Mouse (Mus musculus): ENCODE measurements around the gene Mipol1. TPM values are rescaled to one million over a fixed set of nuclear protein-coding genes. Genes with fewer than 3 reads are reported as not detected.

Gene Mipol1
- polyA plus RNA-seq, 1 experiment: 0.74 TPM

- TF ChIP-seq GATA1 (IDR thresholded peaks at IDR 0.05; ENCODE audit: borderline replicate concordance, low read length): no peak
- H3K9me3 ChIP-seq: no peaks in the 10 kb centered on the region
- H3K36me3 ChIP-seq (replicated peaks; ENCODE audit: low read length): peaks cover 5% of the 10 kb centered on the region
- H3K27me3 ChIP-seq (replicated peaks): no peaks in the 10 kb centered on the region
- no peak overlapping the region for H3K4me3 ChIP-seq (replicated peaks)
- no peaks in the 10 kb centered on the region for H3K4me1 ChIP-seq
Measured at GRCm38 (mm10) chr12:57307748-57308147, 77.5 kb downstream of the Mipol1 start.

- Histone ChIP-seq H3K4me3 (replicated peaks) (no peak overlapping the region), H3K9me3 (peaks cover 11% of the 10 kb centered on the region), H3K4me1 (no peaks in the 10 kb centered on the region), H3K36me3 (replicated peaks; ENCODE audit: low read length) (no peaks in the 10 kb centered on the region), H3K27me3 (replicated peaks) (no peaks in the 10 kb centered on the region)
- TF ChIP-seq FLI1 (IDR thresholded peaks at IDR 0.05; ENCODE audit: low read length) (no peak), GATA1 (IDR thresholded peaks at IDR 0.05; ENCODE audit: borderline replicate concordance, low read length) (no peak)
Measured at GRCm38 (mm10) chr12:57339053-57339452, 108.8 kb downstream of the Mipol1 start.

GRCm38 (mm10) chr12:57340111-57340510 lies 109.9 kb downstream of the Mipol1 start:
- Histone ChIP-seq H3K27me3 (replicated peaks) (no peaks in the 10 kb centered on the region), H3K9me3 (peaks cover 11% of the 10 kb centered on the region), H3K4me1 (no peaks in the 10 kb centered on the region), H3K36me3 (replicated peaks; ENCODE audit: low read length) (no peaks in the 10 kb centered on the region), H3K4me3 (replicated peaks) (no peak overlapping the region)
- TF ChIP-seq GATA1 (IDR thresholded peaks at IDR 0.05; ENCODE audit: borderline replicate concordance, low read length) (no peak), FLI1 (IDR thresholded peaks at IDR 0.05; ENCODE audit: low read length) (no peak)

- no peak overlapping the region for H3K4me3 ChIP-seq (replicated peaks)
- TF ChIP-seq GATA1 (IDR thresholded peaks at IDR 0.05; ENCODE audit: borderline replicate concordance, low read length) (no peak), FLI1 (IDR thresholded peaks at IDR 0.05; ENCODE audit: low read length) (no peak)
- no peaks in the 10 kb centered on the region for H3K4me1 ChIP-seq
- no peaks in the 10 kb centered on the region for H3K27me3 ChIP-seq (replicated peaks)
- H3K36me3 ChIP-seq (replicated peaks; ENCODE audit: low read length): no peaks in the 10 kb centered on the region
- H3K9me3 ChIP-seq: no peaks in the 10 kb centered on the region
Measured at GRCm38 (mm10) chr12:57362732-57363131, 132.5 kb downstream of the Mipol1 start.

GRCm38 (mm10) chr12:57364027-57364426 lies 133.8 kb downstream of the Mipol1 start:
- no peaks in the 10 kb centered on the region for H3K27me3 ChIP-seq (replicated peaks)
- TF ChIP-seq FLI1 (IDR thresholded peaks at IDR 0.05; ENCODE audit: low read length) (no peak), GATA1 (IDR thresholded peaks at IDR 0.05; ENCODE audit: borderline replicate concordance, low read length) (no peak)
- no peaks in the 10 kb centered on the region for H3K4me1 ChIP-seq
- H3K36me3 ChIP-seq (replicated peaks; ENCODE audit: low read length): no peaks in the 10 kb centered on the region
- H3K9me3 ChIP-seq: no peaks in the 10 kb centered on the region
- H3K4me3 ChIP-seq (replicated peaks): no peak overlapping the region

- Histone ChIP-seq H3K27me3 (replicated peaks) (no peaks in the 10 kb centered on the region), H3K9me3 (peaks cover 4% of the 10 kb centered on the region), H3K4me3 (replicated peaks) (no peak overlapping the region), H3K4me1 (no peaks in the 10 kb centered on the region), H3K36me3 (replicated peaks; ENCODE audit: low read length) (no peaks in the 10 kb centered on the region)
- TF ChIP-seq FLI1 (IDR thresholded peaks at IDR 0.05; ENCODE audit: low read length): no peak
- no peak for TF ChIP-seq GATA1 (IDR thresholded peaks at IDR 0.05; ENCODE audit: borderline replicate concordance, low read length)
Measured at GRCm38 (mm10) chr12:57371790-57372547, 141.7 kb downstream of the Mipol1 start.

GRCm38 (mm10) chr12:57382797-57383196 lies 152.6 kb downstream of the Mipol1 start:
- H3K4me3 ChIP-seq (replicated peaks): no peak overlapping the region
- H3K4me1 ChIP-seq: no peaks in the 10 kb centered on the region
- no peaks in the 10 kb centered on the region for H3K27me3 ChIP-seq (replicated peaks)
- H3K36me3 ChIP-seq (replicated peaks; ENCODE audit: low read length): no peaks in the 10 kb centered on the region
- no peaks in the 10 kb centered on the region for H3K9me3 ChIP-seq
- TF ChIP-seq GATA1 (IDR thresholded peaks at IDR 0.05; ENCODE audit: borderline replicate concordance, low read length) (no peak), FLI1 (IDR thresholded peaks at IDR 0.05; ENCODE audit: low read length) (no peak)

GRCm38 (mm10) chr12:57387588-57388292 lies 157.5 kb downstream of the Mipol1 start:
- Histone ChIP-seq H3K9me3 (peaks cover 6% of the 10 kb centered on the region; the same call in 1 of the 2 replicates), H3K4me1 (no peaks in the 10 kb centered on the region), H3K4me3 (replicated peaks) (no peak overlapping the region), H3K36me3 (replicated peaks; ENCODE audit: low read length) (no peaks in the 10 kb centered on the region), H3K27me3 (replicated peaks) (no peaks in the 10 kb centered on the region)
- TF ChIP-seq GATA1 (IDR thresholded peaks at IDR 0.05; ENCODE audit: borderline replicate concordance, low read length) (no peak), FLI1 (IDR thresholded peaks at IDR 0.05; ENCODE audit: low read length) (no peak)

- Histone ChIP-seq H3K4me1 (no peaks in the 10 kb centered on the region), H3K36me3 (replicated peaks; ENCODE audit: low read length) (no peaks in the 10 kb centered on the region), H3K4me3 (replicated peaks) (no peak overlapping the region), H3K9me3 (peaks cover 4% of the 10 kb centered on the region; the same call in 1 of the 2 replicates), H3K27me3 (replicated peaks) (no peaks in the 10 kb centered on the region)
- TF ChIP-seq FLI1 (IDR thresholded peaks at IDR 0.05; ENCODE audit: low read length): no peak
- no peak for TF ChIP-seq GATA1 (IDR thresholded peaks at IDR 0.05; ENCODE audit: borderline replicate concordance, low read length)
Measured at GRCm38 (mm10) chr12:57399547-57399946, 169.3 kb downstream of the Mipol1 start.

- no peak for TF ChIP-seq GATA1 (IDR thresholded peaks at IDR 0.05; ENCODE audit: borderline replicate concordance, low read length)
- TF ChIP-seq FLI1 (IDR thresholded peaks at IDR 0.05; ENCODE audit: low read length): no peak
- H3K9me3 ChIP-seq: peaks cover 4% of the 10 kb centered on the region; the same call in 1 of the 2 replicates
- no peaks in the 10 kb centered on the region for H3K36me3 ChIP-seq (replicated peaks; ENCODE audit: low read length)
Measured at GRCm38 (mm10) chr12:57400186-57400585, 170.0 kb downstream of the Mipol1 start.

More at GRCm38 (mm10) chr12:57400186-57400585, 170.0 kb downstream of the Mipol1 start:
- Histone ChIP-seq H3K4me1 (no peaks in the 10 kb centered on the region), H3K4me3 (replicated peaks) (no peak overlapping the region), H3K27me3 (replicated peaks) (no peaks in the 10 kb centered on the region)
